Mouse (Mus musculus): Measurements from ENCODE around the gene Mapk6. TPM values are rescaled to one million over a fixed set of nuclear protein-coding genes. Genes with fewer than 3 reads are reported as not detected.

The Mapk6 gene
- total and polyA plus RNA-seq, 3 experiments, result 19.6 to 91.0 (median 44.1) TPM

GRCm38 (mm10) chr9:75357087-75357654 lies 52.6 kb downstream of the Mapk6 start:
- Histone ChIP-seq H3K36me3 (ENCODE audit: control insufficient read depth in 1 of 2, insufficient read depth in 2 of 2, low read length in 2 of 2) (peaks cover 0 to 3% of the 10 kb centered on the region in 2 experiments; a peak in 2 of 4 replicates), H3K9ac (ENCODE audit: control insufficient read depth, low read depth, low read length, poor library complexity, severe bottlenecking) (no peak overlapping the region), H3K9me3 (replicated peaks; ENCODE audit: insufficient read depth, low read length) (no peaks in the 10 kb centered on the region), H3K27me3 (ENCODE audit: control insufficient read depth in 1 of 2, insufficient read depth in 2 of 2, low read length in 2 of 2) (no peaks in the 10 kb centered on the region; a peak in 1 of 4 replicates), H3K27ac (ENCODE audit: control insufficient read depth, low read depth, low read length) (no peak overlapping the region), H3K4me1 (ENCODE audit: control insufficient read depth in 1 of 2, insufficient read depth in 2 of 2, low read length in 2 of 2) (peaks cover 3% of the 10 kb centered on the region in 2 experiments; a peak in 3 of 4 replicates), H3K79me2 (ENCODE audit: control insufficient read depth, insufficient read depth, low read length, poor library complexity) (no peaks in the 10 kb centered on the region), H3K4me3 (ENCODE audit: control insufficient read depth in 1 of 2, insufficient read depth in 1 of 2, low read depth in 2 of 2, low read length in 2 of 2) (no peak overlapping the region)
- DNase-seq (ENCODE audit: low read depth, low spot score), result peak; percentile 8
- TF ChIP-seq TBP (IDR thresholded peaks at IDR 0.05; ENCODE audit: low read depth, low read length), result peak; percentile 72
- no peak for TF ChIP-seq USF2 (IDR thresholded peaks at IDR 0.05; ENCODE audit: borderline replicate concordance in 1 of 2, insufficient read depth in 1 of 2, low read depth in 1 of 2, low read length in 2 of 2)

DNA sequence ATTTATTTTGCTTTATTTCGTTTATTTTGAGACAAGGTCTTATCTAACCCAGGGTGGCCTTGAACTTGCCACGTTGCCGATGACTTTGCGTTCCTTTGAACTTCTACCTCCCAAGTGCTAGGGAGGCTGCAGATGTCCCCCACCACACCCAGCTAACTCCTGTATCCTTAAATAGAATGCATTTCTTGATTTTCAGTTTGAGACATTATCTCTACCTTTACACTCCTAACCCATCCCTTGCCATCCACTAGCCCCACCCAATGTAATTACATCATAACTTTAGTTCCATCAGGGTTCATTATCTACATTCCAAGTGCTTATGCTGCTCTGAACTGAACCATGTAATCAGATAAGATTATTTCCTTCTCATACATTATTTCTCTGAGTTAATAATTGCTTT lies 54.0 kb downstream of the Mapk6 start:
- H3K36me3 ChIP-seq (ENCODE audit: control insufficient read depth in 1 of 2, insufficient read depth in 2 of 2, low read length in 2 of 2), result peaks cover 0 to 3% of the 10 kb centered on the region in 2 experiments; a peak in 2 of 4 replicates
- H3K4me3 ChIP-seq (ENCODE audit: control insufficient read depth in 1 of 2, insufficient read depth in 1 of 2, low read depth in 2 of 2, low read length in 2 of 2), result no peak overlapping the region
- DNase-seq (ENCODE audit: low read depth, low spot score), result peak; percentile 33
- TF ChIP-seq GABPA (IDR thresholded peaks at IDR 0.05; ENCODE audit: low read depth, low read length), result no peak
- TF ChIP-seq POLR2AphosphoS2 (IDR thresholded peaks at IDR 0.05; ENCODE audit: low read length), result no peak
- 0 out of 2 replicates have a peak, but pooled peaks have one; percentile 13 for TF ChIP-seq ETS1 (IDR thresholded peaks at IDR 0.05; ENCODE audit: low read depth, low read length)
- peak; percentile 37; the same call in 1 of the 2 replicates for TF ChIP-seq GATA1 (IDR thresholded peaks at IDR 0.05; ENCODE audit: low read depth, low read length)
- H3K27me3 ChIP-seq (ENCODE audit: control insufficient read depth in 1 of 2, insufficient read depth in 2 of 2, low read length in 2 of 2), result no peaks in the 10 kb centered on the region; a peak in 1 of 4 replicates
- H3K9ac ChIP-seq (ENCODE audit: control insufficient read depth, low read depth, low read length, poor library complexity, severe bottlenecking), result no peak overlapping the region
- no peaks in the 10 kb centered on the region for H3K79me2 ChIP-seq (ENCODE audit: control insufficient read depth, insufficient read depth, low read length, poor library complexity)
- no peaks in the 10 kb centered on the region for H3K9me3 ChIP-seq (replicated peaks; ENCODE audit: insufficient read depth, low read length)
- no peak overlapping the region for H3K27ac ChIP-seq (ENCODE audit: control insufficient read depth, low read depth, low read length)
- H3K4me1 ChIP-seq (ENCODE audit: control insufficient read depth in 1 of 2, insufficient read depth in 2 of 2, low read length in 2 of 2), result peaks cover 3% of the 10 kb centered on the region in 2 experiments; a peak in 3 of 4 replicates

DNA sequence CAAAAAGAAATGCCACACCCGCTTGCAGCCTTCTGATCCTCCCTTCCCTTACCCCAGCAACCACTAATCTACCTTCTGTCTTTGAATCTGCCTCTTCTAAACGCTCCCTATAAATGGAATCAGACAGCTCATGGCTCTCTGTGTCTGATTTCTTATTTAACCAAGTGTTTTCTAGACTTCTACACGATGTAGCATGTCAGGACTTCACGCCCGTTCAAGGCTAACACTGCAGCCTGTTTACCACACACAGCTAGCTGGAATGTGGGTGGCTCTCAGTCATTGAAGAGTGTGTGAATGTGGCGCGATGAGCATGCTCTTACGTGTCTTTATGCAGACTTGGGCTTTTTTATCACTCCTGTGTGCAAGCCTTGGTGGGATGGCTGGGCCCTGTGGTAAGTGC lies 56.7 kb downstream of the Mapk6 start:
- H3K9me3 ChIP-seq (replicated peaks; ENCODE audit: insufficient read depth, low read length), result no peaks in the 10 kb centered on the region
- no peak overlapping the region for H3K9ac ChIP-seq (ENCODE audit: control insufficient read depth, low read depth, low read length, poor library complexity, severe bottlenecking)
- H3K4me1 ChIP-seq (ENCODE audit: control insufficient read depth in 1 of 2, insufficient read depth in 2 of 2, low read length in 2 of 2), result peaks cover 3% of the 10 kb centered on the region in 2 experiments; a peak in 3 of 4 replicates
- no peaks in the 10 kb centered on the region for H3K79me2 ChIP-seq (ENCODE audit: control insufficient read depth, insufficient read depth, low read length, poor library complexity)
- no peaks in the 10 kb centered on the region; a peak in 2 of 4 replicates for H3K27me3 ChIP-seq (ENCODE audit: control insufficient read depth in 1 of 2, insufficient read depth in 2 of 2, low read length in 2 of 2)
- H3K36me3 ChIP-seq (ENCODE audit: control insufficient read depth in 1 of 2, insufficient read depth in 2 of 2, low read length in 2 of 2), result peaks cover 0 to 3% of the 10 kb centered on the region in 2 experiments; a peak in 2 of 4 replicates
- DNase-seq (ENCODE audit: low read depth, low spot score), result no peak
- TF ChIP-seq RCOR1 (IDR thresholded peaks at IDR 0.05; ENCODE audit: low read depth, low read length) (no peak), EP300 (IDR thresholded peaks at IDR 0.05; ENCODE audit: low read depth in 1 of 2, low read length in 2 of 2) (no peak), POLR2AphosphoS5 (IDR thresholded peaks at IDR 0.05; ENCODE audit: borderline replicate concordance, low read depth, low read length) (no peak), MYB (IDR thresholded peaks at IDR 0.05; ENCODE audit: low read depth, low read length) (no peak), SMC3 (IDR thresholded peaks at IDR 0.05; ENCODE audit: low read depth, low read length) (no peak), SIN3A (IDR thresholded peaks at IDR 0.05; ENCODE audit: low read length) (no peak), ZC3H11A (IDR thresholded peaks at IDR 0.05; ENCODE audit: low read depth, low read length) (no peak), CTCF (IDR thresholded peaks at IDR 0.05 in 2 of 3, conservative IDR thresholded peaks at IDR 0.05 in 1 of 3; ENCODE audit: control insufficient read depth in 1 of 3, insufficient read depth in 1 of 3, low read depth in 2 of 3, low read length in 3 of 3, poor library complexity in 1 of 3, severe bottlenecking in 1 of 3) (no peak), CHD2 (IDR thresholded peaks at IDR 0.05; ENCODE audit: low read length) (no peak), POLR2AphosphoS2 (IDR thresholded peaks at IDR 0.05; ENCODE audit: low read length) (no peak), TBP (IDR thresholded peaks at IDR 0.05; ENCODE audit: low read depth, low read length) (no peak), USF1 (IDR thresholded peaks at IDR 0.05; ENCODE audit: low read depth, low read length) (no peak), MAFK (IDR thresholded peaks at IDR 0.05; ENCODE audit: borderline replicate concordance, low read depth, low read length) (no peak)
- no peak overlapping the region for H3K27ac ChIP-seq (ENCODE audit: control insufficient read depth, low read depth, low read length)
- H3K4me3 ChIP-seq (ENCODE audit: control insufficient read depth in 1 of 2, insufficient read depth in 1 of 2, low read depth in 2 of 2, low read length in 2 of 2), result no peak overlapping the region
